Mouse (Mus musculus): Measurements from ENCODE around the gene Wdr89.

The Wdr89 gene

DNA sequence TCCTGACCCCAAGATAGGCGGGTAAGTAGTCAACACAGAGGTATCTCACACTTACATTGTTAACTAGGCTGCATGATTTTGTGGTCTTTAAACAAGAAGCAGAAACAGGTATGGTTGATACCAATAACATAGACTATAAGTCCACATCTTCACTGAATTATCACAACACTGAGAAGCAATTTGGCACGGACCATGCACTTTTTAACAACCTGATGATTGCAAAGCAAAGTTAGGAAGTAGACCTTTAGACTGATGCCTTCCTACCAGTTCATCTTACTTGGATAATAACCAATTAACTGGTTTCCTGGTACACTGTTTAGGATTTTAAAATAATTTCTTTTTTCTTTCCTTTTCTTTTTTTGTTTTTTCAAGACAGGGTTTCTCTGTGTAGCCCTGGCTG lies 1.1 kb downstream of the Wdr89 start:
- DNase-seq = no peak

DNA sequence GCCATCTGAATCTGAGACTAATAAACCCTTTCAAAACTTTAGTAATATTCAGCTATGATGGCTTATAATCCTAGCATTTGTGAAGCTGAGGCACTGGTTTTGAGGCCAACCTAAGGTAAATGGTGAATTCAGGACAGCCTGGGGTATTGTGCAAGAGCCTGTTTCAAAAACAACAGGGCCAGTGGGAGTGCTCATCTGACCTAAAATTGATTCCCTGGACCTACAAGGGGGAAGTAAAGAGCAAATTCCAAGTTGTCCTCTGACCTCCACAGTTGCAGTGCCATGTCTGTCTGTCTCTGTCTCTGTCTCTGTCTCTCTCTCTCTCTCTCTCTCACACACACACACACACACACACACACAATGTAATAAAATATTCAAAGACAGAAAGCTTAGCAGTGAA lies 2.4 kb downstream of the Wdr89 start:
- DNase-seq = no peak

DNA sequence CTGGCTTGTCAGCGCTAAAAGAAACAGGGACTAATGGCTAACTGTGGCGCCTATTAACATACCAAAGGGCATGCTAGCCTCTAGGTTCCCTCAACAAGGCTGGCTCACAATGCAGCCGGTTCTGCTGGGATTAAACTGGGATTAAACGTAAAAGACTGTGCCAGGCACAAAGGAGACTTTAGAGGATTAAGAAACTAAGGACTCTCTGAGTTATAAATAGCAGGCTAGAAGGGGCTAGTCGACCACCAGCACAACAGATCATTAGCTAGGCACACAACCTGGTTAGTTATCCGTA lies 4.9 kb downstream of the Wdr89 start:
- DNase-seq = no peak

DNA sequence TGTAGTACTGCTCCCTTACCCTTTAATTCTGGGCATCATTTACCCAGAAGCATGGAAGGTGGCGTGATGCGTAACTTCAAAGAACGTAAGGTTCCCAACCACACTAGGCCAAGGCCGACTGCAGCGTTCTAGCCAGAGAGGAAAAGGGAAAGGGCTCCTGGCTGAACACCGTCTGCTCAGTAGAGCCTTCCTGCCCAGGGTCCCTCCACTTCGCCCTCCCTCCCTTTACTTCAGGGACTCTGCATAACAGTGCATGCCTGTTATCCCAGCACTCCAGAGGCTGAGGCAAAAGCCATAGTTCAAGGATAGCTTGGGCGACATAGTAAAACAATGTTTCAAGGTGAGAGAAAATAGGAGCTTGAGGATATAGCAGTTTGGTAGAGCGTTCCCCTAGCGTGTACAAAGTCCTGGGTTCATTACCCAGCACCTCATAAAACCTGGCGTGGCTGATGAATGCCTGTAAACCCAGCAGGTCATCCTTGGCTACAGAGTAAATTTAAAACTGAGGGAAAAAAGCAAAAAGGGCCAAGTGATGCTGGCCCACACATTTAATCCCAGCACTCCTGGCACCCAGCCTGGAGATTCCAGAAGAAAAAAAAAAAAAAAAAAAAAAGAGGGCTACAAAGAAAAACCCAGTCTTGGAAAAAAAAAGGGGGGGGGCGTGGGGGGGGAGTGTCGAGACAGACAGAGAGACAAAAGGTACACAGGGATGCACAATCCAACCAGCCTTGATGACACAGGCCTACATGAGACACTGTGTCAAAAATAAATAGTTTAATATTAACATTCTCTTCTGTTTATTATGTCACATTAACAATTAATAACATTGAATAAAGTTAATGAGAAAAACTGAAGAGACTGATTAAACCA lies 5.5 kb downstream of the Wdr89 start:
- peak; percentile 11 to 19 for DNase-seq

- DNase-seq = no peak
Measured at GRCm38 (mm10) chr12:75662376-75662775, 7.0 kb downstream of the Wdr89 start.

GRCm38 (mm10) chr12:75658403-75658802 lies 10.9 kb downstream of the Wdr89 start:
- no peak for DNase-seq

DNA sequence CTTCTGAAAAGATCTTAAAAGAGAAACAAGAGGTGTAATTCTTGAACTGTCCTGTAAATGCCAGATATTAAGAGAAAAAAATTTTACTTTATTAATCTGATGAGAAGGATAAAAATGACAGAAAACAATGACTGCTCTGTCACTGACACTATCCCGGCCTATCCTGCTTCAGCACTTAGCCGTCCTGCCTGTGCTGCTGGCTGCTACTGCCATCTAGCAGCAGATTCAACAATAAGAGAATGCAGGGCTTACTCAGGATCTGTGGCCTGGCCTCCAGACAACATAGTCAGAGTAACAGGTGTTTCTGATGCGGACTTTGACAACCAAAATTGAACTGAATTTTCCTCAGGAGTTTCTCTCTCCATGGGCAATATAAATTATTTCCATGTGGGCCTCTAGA lies 12.8 kb downstream of the Wdr89 start:
- DNase-seq = peak; percentile 59 to 64

GRCm38 (mm10) chr12:75654247-75654801 lies 15.0 kb downstream of the Wdr89 start:
- no peak for DNase-seq

- DNase-seq = no peak
Measured at GRCm38 (mm10) chr12:75649706-75650093, 19.6 kb downstream of the Wdr89 start.

DNA sequence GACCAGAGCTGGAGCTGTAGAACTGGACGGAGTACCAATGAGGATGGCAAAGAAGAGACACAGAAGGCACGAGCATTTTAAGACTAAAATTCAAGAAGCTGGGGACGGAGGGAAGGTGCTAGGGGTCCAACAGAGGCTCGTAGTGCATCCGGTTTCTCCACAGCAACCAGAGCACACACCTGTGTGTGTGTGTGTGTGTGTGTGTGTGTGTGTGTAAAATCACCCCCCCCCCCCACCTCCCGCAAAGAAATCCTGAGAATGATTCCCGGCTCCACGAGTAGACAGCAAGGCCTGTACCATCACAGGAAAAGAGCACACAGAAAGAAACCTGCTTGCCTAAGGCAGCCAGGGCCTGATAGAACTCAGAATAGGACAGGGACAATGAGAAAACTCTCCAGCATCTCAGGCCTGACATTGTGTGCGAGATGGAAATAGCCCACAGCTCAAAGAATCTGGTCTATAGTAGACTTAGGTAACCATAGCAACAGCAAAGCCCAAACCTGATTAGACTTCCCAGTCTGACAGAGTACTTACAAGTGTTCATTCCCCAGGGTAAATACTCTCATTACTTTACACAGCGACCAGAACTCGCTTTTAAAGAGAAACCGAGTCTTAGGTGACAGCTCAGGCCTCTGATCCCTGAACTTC lies 20.2 kb downstream of the Wdr89 start:
- no peak for DNase-seq

- DNase-seq = peak in 1 of 2 experiments; percentile 8
Measured at GRCm38 (mm10) chr12:75648281-75648680, 21.1 kb downstream of the Wdr89 start.

GRCm38 (mm10) chr12:75647663-75648062 lies 21.7 kb downstream of the Wdr89 start:
- no peak for DNase-seq

GRCm38 (mm10) chr12:75645780-75646179 lies 23.6 kb downstream of the Wdr89 start:
- DNase-seq = peak; percentile 9 to 11

GRCm38 (mm10) chr12:75641726-75642125 lies 27.6 kb downstream of the Wdr89 start:
- DNase-seq = peak; percentile 7 to 9

- no peak for DNase-seq
Measured at GRCm38 (mm10) chr12:75638345-75638744, 31.0 kb downstream of the Wdr89 start.

DNA sequence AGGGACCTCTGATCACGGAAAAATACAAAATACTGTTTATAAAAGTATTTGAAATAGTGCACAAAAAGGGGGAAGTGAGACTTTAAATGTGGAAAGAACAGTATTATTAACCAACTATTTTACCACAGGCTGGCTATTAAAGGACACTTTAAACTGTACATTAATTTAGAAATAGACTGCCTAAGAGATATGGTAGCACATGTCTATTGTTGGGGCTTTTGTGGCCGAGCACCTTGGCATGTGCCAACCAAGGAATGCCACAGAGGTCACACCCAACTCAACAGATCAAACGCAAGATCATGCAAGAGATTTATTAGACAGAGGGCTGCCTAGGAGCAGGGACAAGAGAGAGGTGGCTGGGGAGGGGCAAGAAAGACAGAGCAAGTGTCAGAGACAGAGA lies 32.2 kb downstream of the Wdr89 start:
- DNase-seq = no peak

DNA sequence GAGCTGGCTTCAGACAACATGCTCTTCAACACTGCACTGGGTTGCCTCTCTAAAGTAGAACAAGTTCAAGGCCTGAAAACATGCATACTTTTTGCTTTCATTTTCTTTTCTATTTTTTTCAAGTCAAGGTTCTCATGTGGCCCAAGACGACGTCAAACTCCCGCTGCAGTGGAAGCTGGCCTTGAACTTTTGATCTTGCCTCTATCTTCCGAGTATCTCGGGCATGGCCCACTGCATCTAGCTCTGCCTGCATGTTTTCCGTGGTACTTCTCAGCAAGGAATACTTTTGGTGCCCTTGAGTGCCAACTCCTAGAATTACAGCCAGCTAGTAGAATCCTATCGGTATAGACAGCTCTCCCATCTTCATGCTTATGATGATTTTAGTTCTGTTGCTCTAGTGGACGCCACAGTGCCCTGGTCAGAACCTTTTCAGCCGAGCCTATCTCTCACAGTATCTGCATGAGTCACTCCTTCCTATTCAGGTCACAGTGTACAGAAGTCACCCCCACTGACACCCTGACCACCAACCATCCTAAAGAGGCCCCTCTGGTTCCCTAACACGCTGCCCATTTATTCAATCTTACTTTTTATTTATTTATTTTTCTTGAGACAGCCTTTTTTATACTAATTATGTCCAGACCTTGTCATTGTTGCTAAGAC lies 33.4 kb downstream of the Wdr89 start:
- DNase-seq = no peak

DNA sequence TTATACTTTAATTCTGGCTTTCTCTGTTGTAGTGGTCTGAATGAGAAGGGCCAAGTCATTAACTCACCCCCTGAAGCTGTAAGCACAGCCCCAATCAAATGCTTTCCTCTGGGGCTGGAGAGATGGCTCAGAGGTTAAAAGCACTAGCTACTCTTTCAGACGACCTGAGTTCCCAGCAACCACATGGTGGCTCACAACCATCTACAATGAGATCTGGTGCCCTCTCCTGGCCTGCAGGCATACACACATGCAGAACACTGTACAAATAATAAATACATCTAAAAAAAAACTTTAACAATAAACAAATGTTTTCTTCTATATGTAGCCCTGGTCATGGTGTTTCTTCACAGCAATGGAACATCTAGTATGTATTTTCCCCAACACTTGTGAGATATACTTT lies 39.7 kb downstream of the Wdr89 start:
- no peak for DNase-seq

DNA sequence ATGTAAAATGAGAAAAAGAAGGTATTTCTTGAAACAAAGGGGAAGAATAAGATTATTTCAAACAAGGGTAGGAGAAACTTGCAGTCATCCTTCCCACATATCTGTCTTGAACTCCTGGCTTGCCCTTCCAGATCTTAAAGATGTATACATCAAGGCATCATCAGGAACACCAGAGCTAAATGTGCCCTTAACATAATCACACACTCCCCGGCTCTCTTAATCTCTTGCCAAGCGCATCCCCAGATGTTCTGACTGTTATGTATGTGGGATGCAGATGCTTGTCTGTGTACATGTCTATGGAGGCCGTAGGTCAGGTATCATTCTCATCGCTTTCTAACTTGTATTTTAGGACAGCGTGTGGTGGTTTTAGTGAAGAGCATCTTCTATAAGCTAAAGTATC lies 46.0 kb downstream of the Wdr89 start:
- DNase-seq = no peak

DNA sequence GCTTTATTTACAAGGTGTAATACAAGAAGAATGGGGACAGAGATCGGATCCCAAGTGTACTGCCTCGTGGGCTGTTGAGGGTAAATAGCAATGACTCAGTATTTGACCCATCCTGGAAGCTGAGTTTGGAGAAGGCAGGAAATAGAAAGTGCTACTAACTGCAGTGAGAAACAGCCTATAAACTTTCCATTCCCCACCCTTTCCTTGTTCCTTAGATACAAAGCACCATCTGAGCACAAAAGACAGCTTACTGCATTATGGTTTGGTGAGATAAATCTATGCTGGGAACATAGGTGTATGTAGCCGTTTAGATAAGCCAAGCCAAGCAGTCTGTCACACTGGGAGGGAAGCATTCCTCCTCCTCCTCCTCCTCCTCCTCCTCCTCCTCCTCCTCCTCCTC lies 46.5 kb downstream of the Wdr89 start:
- no peak for DNase-seq

DNA sequence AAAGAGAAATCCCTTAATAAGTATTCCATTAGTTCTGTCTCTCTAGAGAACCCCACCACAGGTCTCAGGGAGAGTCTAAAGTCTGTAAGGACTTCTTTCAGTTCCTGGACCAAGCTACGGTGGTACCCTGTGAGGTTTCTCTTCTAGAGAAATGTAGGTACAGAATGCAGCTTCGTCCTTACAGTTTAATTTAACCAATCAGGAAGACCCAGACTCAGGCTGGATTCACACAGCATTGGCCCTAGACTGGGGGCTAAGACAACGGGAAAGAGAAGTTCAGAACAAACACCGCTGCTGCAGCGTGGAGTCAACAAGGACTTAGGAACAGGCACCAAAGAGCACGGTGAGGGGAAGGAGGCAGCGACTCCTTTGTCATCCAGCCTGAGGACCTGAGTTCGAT lies 52.5 kb downstream of the Wdr89 start:
- DNase-seq = no peak

- DNase-seq = no peak
Measured at GRCm38 (mm10) chr12:75616158-75616791, 53.1 kb downstream of the Wdr89 start.

DNA sequence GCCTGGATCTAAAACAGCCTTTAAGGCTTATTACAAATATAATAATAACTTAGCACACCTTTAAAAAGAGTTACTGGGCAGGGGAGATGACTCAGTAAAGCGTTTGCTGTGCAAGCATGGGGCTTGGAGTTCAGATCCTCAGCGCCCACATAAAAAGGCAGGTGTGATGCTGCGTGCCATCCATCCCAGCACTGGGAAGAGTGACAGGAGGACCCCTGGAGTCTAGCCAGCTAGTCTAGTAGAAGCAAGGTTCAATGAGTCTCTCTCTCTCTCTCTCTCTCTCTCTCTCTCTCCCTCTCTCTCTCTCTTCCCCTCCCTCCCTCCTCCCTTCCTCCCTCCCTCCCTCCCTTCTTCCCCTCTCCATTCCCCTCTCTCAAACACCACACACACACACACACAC lies 53.8 kb downstream of the Wdr89 start:
- peak; percentile 58 to 59 for DNase-seq

Measured in cerebellum, postnatal 10 days (tissue).